Mouse (Mus musculus) thymus, postnatal 10 days (tissue): ENCODE results near the gene Deaf1.

Source experiments
- DNase-seq, 2 experiments: peaks; one replicate each; pipeline ENCODE4 v3.0.0; 2021; ENCODE audit warnings: low spot score in 2 of 2

Gene Deaf1

DNA sequence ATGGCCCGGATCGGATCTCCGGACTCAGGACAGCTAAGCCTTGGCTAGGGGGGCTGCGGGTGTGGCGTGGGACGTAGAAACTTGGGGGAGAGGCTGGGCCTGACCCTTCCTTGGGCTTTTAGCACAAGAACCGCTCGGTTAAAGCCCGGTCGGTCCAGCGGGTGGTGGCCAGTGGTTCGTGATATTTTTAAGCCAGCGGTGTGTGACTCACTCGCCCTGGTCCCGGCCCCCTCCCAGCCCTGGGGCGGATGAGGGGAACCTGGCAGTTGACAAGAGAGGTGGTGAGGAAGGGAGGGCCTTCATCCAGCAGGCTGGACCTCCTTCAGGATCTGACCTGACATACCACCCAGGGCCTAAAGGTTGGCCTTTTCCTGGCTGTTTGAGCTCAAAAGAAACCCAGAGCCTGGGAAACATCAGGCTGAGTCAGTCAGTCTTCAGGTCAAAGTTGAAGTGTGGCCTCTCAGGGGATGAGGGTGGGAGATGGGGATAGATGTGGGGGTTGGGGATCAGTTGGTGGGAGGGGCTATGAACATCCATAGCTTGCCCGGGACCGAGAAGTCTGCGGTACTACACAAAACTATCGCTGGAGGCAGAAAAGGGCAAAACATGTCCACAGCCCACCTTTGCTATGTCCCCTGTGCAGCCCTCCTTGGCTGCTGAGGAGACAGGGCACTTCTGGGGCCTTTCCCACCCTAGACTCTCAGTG, 11.9 kb upstream of the Deaf1 start:
- no peak for DNase-seq

DNA sequence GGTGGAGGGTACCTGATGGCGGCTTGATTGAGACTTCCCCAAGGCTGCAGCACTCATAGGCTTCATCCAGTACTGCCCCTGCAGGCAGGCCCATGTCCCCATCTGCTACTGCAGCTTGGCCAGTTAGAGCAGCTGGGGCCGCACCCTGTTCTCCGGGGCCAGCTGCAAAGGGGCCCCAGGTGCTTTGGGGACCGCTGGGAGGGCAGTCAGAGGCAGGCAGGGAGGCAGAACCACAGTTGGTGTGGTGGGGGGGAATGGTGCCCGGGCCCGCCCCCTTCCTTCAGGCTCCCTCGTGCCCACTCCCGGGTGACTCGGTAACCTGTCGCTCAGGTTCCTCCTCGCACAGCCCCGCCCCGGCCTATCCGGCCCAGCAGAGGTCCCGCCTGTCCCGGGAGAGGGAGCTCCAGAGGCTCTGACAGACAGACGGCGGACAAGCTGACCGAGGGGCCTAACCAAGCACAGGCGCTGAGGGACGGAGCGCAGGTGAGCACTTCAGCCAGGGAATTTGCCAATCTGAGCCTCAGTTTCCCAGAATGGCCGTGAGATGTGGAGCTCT, 11.2 kb upstream of the Deaf1 start, which contains the start of gene Eps8l2:
Gene Eps8l2, plus strand, starts transcription at position 305 of the 556 bp plus-strand sequence.
- DNase-seq, result peak in 1 of 2 experiments; percentile 12

DNA sequence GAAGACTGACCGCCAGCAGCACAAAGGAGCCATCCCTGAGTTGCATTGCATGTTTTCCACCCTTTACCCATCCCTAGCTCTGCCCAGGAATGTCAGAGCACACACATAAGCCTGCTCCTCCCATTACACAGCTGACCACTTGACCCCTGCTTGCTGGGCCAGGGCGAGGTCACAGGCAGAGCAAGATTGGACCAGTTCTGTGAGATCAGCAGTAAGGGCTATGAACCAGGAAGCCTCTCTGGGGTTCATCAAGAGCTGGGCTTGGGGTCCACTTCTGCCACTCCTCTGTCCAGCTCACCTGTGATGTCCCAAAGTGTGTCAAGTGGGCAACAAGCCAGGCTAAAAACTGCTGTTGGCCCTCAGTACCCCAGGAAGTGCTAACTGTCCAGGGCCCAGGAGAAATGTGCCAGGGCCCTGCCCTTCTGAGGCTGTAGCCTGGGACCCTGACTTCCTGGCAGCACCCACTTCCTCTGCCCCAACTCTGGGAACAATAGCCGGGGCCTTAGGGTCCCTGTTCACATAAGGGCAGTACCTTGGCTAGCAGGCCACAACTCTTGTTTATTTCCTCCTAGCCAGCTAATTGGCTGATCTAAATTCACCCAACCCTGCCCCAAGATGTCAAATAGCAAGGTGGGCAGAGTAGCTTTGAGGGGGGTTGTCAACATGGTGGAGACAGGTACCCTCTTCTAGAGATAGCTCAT, 10.4 kb upstream of the Deaf1 start:
- no peak for DNase-seq

DNA sequence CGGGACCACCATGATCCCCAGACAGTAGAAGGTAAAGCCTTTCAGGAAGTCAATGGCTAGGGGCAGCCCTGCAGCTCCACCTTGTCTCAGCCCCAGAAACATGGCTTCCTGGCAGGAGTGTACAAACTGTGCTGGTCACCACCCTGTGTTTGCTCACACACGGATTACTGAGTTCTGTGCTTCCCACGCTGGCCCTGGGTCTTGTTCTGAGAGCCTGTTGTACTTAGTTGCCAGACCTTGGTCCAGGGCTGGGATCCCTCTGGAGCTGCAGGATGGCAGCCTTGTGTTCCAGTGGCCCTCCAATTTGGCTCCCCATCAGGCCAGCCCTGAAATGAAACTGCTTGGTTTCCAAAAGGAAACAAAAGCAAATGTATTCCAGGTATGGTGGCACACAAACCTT, 8.8 kb upstream of the Deaf1 start:
- DNase-seq, result no peak

DNA sequence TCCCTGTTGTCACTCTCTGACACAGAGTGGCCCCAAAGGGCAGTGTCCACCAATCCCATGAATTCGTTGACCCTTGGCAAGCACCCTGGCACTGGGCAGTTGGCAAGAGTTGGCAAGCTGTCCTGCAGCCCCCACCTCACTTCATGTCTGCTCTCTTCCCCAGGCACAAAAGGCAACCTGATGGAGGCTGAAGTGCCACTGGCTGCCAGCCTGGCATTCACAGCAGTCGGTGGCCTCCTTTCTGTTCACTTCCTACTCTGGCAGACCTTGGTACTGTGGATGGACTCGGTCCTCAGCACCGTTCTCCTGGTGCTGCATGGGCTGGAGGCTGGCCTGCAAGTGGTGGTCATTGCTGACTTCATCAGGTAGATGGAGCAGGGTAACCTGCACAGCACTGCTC, 8.2 kb upstream of the Deaf1 start:
- no peak for DNase-seq

DNA sequence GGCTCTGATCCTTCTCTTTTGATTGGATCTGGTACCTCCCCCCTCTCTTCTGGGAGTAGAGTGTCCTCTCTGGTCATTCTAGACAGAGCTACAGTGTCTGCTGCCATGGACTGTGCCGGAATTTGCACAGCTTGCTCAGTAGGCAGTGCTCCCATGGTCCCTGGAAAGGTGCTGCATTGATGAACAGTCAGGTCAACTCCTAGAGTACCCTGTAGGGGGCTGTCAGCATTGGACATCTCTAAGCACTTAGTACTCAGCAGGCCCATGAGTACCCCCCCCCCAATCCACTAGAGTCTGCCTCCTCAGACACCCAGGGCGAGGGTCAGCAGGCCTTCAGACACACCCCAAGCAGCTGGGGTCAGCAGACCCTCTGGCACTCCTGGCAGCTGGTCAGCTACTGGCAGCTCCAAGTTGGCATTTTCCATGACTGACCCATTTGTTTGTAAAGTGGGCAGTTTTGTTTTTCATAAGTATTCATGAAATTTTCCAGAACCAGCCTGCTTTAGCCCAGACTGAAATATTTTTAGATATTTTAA, 7.6 kb upstream of the Deaf1 start:
- no peak for DNase-seq

DNA sequence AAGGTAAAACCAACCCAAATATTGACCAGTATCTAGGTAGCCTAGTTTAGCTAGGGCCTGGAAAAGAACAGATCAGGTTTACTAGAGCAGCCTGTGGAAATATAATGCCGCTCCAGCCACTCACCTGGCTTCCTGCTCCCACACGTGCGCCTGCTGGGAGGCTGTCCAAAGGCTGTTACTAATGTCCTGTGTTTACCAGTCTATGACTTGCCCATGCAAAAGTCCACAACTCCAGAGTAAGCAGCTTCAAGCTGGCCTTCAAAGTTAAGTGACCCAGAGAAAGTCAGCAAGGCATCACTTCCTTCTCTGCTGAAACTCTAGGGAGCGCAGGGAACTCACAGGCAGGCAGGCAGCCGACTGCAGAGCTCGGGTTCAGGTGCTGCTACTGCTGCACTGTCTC, 4.5 kb upstream of the Deaf1 start:
- no peak for DNase-seq

DNA sequence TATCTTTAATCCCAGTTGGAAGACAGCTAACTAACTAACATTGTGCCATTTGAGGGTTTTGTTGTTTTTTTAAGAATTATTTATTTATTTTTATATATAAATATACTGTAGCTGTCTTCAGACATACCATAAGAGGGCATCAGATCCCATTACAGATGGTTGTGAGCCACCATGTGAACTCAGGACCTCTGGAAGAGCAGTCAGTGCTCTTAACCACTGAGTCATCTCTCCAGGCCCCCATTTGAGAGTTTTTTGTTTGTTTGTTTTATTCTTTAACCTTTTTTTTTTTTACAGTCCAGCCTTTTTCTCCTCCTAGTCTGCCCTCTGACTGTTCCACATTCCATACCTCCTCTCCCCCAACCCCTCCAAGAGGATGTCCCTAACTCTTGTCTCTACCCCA, 3.2 kb upstream of the Deaf1 start:
- no peak for DNase-seq

DNA sequence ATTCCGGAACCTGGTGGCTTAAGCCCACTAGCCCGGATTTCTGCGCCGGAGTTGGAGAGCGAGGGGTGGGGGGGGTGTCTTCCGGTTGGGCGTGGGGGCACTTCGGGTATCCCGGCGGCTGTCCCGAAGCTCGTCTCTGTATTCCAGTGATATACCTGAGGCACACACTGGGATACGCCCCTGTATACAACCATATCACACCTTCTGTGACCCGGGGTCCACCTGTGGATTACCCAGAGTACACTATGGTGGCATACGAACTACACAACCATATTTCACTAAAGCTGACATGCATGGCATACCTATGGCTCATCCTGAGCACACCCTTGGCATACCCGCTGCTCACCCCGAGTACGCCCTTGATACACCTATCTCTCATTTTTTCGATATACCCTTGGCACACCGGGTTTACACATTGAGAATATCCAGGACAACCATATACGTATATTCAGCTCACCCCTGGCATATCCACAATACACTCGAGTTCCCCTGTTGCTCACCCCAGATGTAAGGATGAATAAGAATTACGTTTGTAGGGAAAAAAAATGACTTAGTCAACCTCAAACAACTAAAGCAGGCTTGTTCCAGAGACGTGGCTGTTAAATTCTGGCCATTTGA, 992 bp upstream of the Deaf1 start:
- no peak for DNase-seq

DNA sequence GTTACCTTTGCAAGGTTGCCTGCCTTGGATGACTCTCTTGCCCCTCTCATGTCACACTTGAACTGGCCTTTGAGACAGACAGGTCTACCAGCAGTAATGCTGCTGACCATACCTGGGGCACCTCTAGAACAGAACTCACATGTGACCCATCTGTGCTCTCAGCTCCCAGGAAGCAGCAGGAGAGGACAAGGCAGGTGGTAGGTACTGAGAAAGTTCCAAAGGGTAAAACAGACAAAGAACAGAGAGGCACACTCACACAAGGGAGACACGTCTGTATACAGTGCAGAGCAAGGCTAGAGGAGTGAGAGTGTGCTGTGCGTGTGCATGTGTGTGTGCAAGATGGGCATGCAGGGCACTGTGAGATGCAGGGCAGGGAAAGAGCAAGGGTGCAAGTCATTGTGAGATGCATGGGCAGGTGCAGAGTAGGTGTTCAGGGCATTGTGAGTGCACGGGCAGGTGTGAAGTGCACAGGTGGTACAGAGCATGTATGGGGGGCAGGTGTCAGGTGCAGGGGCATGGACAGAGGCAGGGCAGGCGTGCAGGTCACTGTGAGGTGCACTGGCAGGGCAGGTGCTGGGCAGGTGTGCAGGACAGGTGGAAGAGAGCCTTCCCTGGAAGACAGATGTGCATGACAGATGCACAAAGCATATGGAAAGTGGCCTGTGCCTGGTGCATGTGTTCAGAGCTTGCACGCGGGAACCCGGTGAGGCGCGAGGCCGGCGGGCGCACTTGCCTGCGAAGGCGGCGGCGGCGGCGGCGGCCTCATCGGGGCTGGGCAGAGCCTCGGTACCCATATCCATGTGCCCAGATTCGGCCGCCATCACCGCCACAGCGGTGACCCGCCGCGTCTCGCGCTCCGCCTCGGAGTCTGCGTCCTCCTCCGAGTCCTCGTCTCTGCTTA, 694 bp downstream of the Deaf1 start:
- peak; percentile 45 to 65 for DNase-seq

DNA sequence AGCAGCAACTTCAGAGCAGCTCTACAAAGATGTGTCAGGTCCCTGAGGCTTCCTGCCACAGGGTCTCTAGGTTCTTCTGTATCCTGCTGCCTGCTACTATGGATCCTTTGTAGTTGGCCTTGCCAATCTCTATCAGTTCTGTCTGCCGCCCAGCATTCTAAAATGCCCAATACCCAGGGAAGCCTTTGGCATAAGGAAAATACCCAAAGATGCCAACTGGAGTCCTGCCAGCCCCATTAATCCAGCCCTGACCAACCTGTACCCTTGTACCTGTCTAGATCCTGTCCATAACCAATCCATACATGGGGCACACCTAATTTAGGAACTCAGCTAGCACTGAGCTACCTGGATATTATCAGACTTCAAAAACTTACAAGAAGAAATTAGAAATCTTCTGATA, 2.8 kb downstream of the Deaf1 start:
- DNase-seq, result no peak

DNA sequence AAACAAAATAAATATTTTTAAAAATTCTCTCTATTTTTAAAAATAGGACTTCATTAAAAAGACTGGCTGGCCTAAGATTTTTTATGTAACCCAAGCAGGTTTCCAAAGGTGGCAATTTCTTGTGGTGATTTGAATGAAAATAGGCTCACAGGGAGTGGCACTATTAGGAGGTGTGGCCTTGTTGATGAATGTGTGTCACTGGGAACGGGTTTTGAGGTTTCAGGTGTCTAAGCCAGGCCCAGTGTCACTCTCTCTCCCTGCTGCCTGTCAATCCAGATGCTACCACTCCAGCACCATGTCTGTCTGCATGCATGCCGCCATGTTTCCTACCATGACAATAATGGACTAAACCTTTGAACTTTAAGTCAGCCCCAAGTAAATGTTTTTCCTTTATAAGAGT, 8.0 kb downstream of the Deaf1 start:
- no peak for DNase-seq

DNA sequence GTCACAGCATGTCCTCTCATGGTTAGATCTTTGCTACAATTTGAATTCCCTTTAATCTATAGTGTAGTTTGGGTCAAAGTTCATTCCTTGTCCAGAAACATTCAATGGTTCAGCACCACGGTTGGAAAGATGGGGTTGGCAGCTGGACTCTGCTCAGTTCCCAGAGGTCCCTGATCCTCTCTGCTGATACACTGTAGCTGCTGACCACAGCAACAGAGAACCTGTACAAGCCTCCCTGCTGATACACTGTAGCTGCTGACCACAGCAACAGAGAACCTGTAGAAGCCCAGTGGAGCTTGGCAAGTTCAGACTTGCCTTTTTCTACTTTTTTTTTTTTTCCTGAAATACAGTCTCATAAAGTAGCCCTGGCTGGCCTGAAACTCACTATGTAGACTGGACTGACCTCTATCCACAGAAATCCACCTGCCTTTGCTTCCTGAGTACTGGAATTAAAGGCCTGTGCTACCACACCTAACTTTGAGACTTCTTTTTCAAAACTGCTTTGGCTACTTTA, 9.8 kb downstream of the Deaf1 start:
- no peak for DNase-seq

DNA sequence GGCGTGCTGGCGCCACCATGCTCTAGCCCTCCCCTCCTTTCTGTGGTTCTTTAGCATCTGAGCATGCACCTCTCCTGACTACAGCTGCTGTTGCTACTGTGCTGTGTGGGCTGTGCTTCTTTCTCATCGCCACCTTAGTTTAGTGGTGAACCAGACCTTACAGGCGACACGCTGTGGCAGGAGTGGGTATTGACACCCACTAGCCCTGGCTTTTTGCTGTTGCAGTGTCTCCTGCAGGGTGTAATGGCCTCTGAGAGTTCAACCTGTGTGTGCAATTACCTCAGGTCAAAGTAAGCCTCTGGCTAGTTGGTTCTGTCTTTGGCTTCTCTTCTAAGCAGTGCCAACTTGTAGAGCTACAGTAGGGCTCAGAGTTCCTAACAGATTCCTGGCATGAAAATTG, 11.5 kb downstream of the Deaf1 start:
- peak; percentile 39 to 60 for DNase-seq

DNA sequence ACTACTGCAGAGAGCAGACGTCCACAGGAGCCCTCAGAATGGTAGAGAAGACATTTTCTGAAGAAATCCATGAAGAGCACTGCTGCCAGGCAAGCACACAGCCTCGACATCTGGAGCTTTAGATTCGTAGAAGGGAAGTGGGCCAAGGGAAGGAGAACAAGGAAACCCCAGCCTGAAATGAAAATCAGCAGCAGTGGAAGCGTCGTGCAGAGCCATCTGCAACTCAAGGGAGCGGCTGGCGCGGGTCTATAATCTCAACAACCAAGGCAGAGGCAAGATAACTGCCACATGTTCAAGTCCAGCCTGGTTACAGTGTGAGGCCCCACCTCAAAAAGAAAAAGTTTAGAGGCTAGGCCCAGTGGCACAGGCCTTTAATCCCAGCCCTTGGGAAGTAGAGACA, 12.4 kb downstream of the Deaf1 start:
- DNase-seq, result no peak

DNA sequence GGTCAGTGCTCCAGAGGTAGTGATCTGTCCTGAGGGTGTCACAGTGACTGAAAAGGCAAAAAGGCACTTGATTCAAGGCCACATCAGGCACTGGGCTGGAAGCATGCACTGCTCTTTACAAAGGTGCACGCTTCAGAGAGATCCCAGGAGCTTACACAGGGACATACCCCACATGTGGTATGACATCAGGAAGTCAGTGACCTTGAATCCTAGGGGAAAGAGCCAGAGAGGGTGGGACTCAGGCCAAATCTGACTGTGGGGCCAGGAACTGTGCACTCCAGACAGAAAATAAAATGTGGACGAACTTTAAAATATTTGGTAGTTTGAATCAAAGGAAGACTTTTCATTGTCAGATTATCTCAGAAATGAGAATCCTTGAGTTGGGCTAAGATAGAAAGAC, 13.1 kb downstream of the Deaf1 start:
- no peak for DNase-seq

DNA sequence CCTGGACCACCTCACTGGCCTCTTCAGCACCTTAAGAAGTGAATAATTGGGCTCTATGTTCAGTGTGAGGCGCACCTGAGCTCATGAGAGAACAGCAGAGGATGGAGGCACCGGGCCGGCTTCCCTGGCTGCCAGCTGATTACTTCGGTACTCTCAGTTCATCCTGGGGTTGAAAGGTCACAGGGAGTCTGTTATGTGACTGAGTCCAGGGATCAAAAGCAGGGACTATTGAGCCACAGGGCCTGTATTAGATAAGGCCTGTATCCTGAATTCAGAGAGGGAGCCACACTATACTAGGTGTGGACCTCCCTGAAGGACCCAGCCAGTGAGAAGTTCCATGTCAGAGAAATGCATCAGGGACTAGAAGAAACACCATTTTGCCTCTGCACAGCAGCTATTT, 23.0 kb downstream of the Deaf1 start:
- no peak for DNase-seq

DNA sequence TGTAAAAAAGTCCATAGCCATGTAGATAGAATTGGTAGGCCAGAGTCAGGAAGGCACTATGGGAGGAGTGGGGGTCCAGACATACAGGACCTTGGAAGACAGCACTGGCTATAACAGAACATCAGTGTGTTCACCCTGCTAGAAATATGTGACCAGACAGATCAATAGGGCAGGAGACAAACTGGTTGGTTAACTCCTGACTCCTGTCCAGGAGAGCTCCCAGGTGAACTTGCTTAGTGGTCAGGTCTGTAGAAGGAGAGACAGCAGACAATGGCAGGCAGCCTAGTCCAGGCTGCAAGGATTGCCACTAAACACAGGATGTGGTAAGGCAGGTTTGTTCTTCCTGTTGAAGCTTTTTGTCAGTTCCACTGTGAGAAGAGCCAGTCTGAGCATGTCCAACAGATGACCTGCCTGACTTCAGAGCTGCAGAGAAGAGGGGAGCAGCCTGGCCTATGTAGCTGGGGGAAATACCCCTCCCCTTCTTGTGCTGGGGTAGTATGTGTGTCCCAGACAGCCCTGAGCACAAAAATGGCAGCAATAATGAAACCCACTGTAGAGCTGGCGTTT, 24.7 kb downstream of the Deaf1 start:
- DNase-seq, result peak; percentile 18 to 44

DNA sequence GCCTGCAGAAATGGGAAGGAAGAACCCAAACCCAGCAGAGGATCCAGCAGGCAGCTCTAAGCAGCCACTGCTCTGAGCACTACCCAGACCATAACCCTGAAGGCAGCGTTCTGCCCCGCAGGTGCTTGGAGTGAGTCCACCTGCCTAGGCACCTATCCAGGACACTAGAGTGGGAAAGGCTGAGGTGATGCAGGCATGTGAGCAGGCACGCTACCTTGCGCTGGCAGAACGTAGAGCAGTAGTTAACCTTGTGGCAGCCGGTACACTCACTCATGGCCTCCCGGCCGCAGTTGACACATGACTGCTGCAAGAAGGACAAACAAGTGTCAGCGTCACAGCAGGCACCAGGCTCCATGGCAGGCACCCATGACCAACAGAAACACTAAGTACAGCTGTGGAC, 26.1 kb downstream of the Deaf1 start:
- DNase-seq, result no peak

DNA sequence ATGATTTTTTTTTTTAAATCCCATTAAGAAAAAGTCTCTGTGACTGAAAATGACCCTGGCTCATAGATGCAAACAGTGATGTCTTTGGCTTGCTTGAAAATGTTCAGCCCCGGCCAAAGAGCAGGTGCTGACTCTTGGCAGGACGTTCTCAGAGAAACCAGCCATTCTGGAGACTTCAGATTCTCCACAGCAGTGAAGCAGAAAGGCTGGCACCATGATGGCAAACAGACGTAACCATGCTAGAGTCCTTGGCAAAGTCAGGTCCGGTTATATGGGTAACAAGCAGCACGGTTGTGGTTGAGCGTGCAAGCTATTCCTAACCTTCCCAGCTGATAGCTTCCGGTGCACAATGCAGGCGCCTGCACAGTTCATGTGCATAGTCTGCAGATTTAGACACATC, 28.3 kb downstream of the Deaf1 start:
- DNase-seq, result no peak
